Mouse (Mus musculus): ENCODE results near the gene Slc1a7. TPM values are rescaled to one million over a fixed set of nuclear protein-coding genes. Genes with fewer than 3 reads are reported as not detected.

Gene Slc1a7
- polyA plus RNA-seq (2021; fragmentation: Nextera tagmentation): not detected in 2 replicates
- long read RNA-seq, experiment 1: 0 reads
- long read RNA-seq, experiment 2: 0 reads

DNA sequence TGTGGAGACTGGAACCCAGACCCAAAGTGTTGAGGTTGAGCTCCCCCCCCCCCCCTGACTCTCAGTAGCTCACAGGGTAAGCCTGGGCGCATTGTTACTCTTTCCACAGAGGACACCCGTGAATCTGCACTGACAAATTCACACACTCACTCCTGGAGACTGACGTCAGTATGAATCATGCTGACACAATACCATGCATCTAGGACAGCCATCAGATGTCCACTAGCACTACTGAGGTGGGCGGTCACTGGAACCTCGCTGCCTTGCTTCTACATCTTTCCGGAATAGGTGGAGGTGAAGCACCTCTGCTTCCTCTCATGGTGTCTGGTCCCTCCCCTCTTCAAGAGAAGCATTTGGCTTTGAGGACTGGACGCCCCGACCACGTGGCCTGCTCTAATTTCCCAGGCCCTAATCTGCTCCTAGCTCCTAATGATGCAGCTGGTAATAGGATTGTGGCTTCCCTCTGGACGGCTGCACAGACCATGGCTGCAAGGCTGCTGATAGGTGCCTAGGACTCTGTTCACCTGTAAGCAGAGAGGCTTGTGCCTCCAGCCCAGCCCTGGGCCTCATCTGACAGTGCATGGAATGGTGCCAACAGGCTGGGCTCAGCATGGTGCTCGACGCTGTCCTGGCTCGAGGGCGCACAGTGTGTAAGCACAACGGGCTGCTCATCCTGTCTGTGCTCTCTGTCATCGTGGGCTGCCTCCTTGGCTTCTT, at the start of gene Slc1a7:
Gene Slc1a7 (plus strand): TSS at position 367 of the 717 bp plus-strand sequence.

DNA sequence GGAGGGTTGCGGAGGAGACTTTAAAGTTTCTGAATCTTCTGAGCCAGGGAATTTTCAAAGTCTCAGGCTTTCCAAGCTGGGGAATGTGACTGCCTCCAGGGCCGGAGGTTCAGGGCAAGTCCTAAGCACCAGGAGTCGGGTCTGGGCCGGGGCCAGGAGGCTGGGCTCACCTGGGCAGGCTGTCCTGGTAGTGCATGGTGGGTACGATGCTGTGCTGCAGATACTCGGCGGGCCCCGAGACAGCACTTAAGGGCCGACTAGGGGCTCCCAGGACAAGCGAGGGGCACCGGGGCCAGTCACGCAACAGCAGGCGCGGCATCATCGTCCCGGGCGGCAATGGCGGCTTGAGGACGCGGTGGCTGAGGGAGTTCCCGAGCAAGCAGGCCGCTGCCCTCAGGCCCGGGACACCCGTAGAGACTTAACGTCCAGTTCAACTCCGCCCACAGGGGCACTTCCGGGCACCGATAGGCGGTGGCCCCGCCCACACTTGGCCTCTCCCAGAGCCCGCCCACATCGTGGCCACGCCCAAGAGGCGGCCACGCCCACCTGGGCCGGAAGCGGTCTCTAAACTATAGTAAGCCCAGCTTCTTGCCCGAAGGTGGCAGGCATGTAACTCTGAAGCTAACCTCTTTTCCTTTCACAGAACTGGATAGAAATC, 44.9 kb upstream of the Slc1a7 start, which contains the start of gene Cpt2:
Gene Cpt2 (minus strand): TSS at position 466 of the 658 bp plus-strand sequence.

Other genes with a start within 250 kb of the Slc1a7 start
- 4.1 and 4.8 TPM in 2 replicates for gene Lrp8, start 166.1 kb upstream of the Slc1a7 start, polyA plus RNA-seq (2021; fragmentation: Nextera tagmentation)
- 67.0 and 81.7 TPM in 2 replicates for gene Magoh, start 88.6 kb upstream of the Slc1a7 start, polyA plus RNA-seq (2021; fragmentation: Nextera tagmentation)
- gene 0610037L13Rik, start 78.5 kb upstream of the Slc1a7 start, polyA plus RNA-seq (2021; fragmentation: Nextera tagmentation): 84.4 and 93.4 TPM in 2 replicates
- gene Cpt2, start 44.7 kb upstream of the Slc1a7 start, polyA plus RNA-seq (2021; fragmentation: Nextera tagmentation): 8.9 and 9.4 TPM in 2 replicates
- 1.2 TPM in 2 replicates for gene Podn, start 128.1 kb downstream of the Slc1a7 start, polyA plus RNA-seq (2021; fragmentation: Nextera tagmentation)
- 242 and 284 TPM in 2 replicates for gene Scp2, start 176.7 kb downstream of the Slc1a7 start, polyA plus RNA-seq (2021; fragmentation: Nextera tagmentation)
- 11.6 and 12.6 TPM in 2 replicates for gene Echdc2, start 197.1 kb downstream of the Slc1a7 start, polyA plus RNA-seq (2021; fragmentation: Nextera tagmentation)
- not detected in 2 replicates for gene Zyg11a, start 249.7 kb downstream of the Slc1a7 start, polyA plus RNA-seq (2021; fragmentation: Nextera tagmentation)